Mouse (Mus musculus) spleen, postnatal 0 days (tissue): ENCODE data around the gene Rasd1. TPM values are rescaled to one million over a fixed set of nuclear protein-coding genes. Genes with fewer than 3 reads are reported as not detected.

Source experiments
- polyA plus RNA-seq: library from polyadenylated mRNA; unstranded; fragments of >200 nt; fragmentation: Nextera tagmentation; extraction: Ambion mirVana; gene quantifications from 2 replicates; pipeline ENCODE4 v1.2.1, GENCODE M21; 2015

Gene Rasd1
- polyA plus RNA-seq: 2.8 and 3.5 TPM in 2 replicates

GRCm38 (mm10) chr11:59964818-59965217, at the start of gene Rasd1:
Gene Rasd1, minus strand, starts transcription at chr11:59964944.

DNA sequence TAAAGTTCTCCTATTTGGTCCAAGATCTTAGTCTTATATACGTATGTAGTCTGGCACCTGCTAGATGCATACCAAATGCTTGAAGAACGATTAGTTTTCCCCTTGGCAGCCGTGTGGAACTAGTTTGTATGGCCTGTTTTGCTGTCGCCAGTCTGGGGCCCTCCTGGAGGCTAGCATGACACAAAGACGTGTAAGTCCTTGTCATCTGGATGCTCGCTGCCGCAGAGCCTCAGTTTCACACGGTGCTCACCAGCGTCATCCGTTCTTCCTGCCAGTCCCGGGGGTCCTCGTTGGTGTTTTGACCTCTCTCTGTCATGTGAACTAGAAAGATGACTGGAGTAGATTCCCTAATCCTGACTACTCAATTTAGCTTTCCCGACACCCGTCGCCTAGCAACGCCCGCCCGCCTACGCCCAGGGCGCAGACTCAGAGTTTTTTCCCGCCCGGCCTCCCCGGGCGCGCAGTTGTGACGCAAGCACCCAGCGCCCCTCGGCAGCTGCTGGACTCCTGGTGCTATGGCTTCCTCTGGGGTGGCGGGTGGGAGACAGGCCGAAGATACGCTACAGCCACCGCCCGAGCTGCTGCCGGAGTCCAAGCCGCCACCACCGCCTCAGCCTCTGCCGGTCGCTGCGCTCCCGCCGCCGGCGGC, 16.9 kb downstream of the Rasd1 start, which contains the start of gene Med9:
Med9 (plus strand) TSS at position 455 of the 649 bp plus-strand sequence.

Other genes with a start within 250 kb of the Rasd1 start
- 1.6 and 1.8 TPM in 2 replicates for gene Pld6, start 177.3 kb downstream of the Rasd1 start, polyA plus RNA-seq
- gene Flcn, start 154.9 kb downstream of the Rasd1 start, polyA plus RNA-seq: 15.0 and 18.0 TPM in 2 replicates
- 13.7 and 16.9 TPM in 2 replicates for gene Nt5m, start 125.5 kb downstream of the Rasd1 start, polyA plus RNA-seq
- 90.6 and 94.5 TPM in 2 replicates for gene Cops3, start 125.1 kb downstream of the Rasd1 start, polyA plus RNA-seq
- gene Med9, start 16.7 kb downstream of the Rasd1 start, polyA plus RNA-seq: 28.9 and 29.2 TPM in 2 replicates
- 6.5 and 6.7 TPM in 2 replicates for gene Pemt, start 81.5 kb upstream of the Rasd1 start, polyA plus RNA-seq
- 10.8 and 12.8 TPM in 2 replicates for gene Rai1, start 140.1 kb upstream of the Rasd1 start, polyA plus RNA-seq